Mouse (Mus musculus) embryonic facial prominence, embryonic 14.5 days (tissue): ENCODE measurements around the gene Rfk. TPM values are rescaled to one million over a fixed set of nuclear protein-coding genes. Genes with fewer than 3 reads are reported as not detected.
A peak's percentile ranks its signal among the peaks of the same experiment; 100 is the strongest.

ENCODE experiments used
- ATAC-seq: fragments of 200-750 bp; cut with Nextera tagmentation; 2 replicates; pipeline ENCODE4 v1.8.0; 2017; ENCODE audit warnings: low read depth, moderate number of reproducible peaks, moderate TSS enrichment
- DNase-seq: peaks from one replicate; pipeline ENCODE4 v3.0.0-alpha.2; 2015; ENCODE audit warnings: low spot score
- H3K27ac ChIP-seq: fragments of 300-500 bp; sonication (generic); replicated peaks from 2 replicates; pipeline ENCODE4 v1.5.1; 2014; ENCODE audit warnings: low read depth, mild to moderate bottlenecking, low read length, moderate library complexity
- H3K27me3 ChIP-seq: fragments of 300-500 bp; sonication (generic); replicated peaks from 2 replicates; pipeline ENCODE4 v1.6.1; 2014; ENCODE audit warnings: low read length; ENCODE audit not compliant: control insufficient read depth, insufficient read depth
- H3K36me3 ChIP-seq: fragments of 300-500 bp; sonication (generic); 2 replicates; pipeline ENCODE4 v1.6.1; 2014; ENCODE audit warnings: low read length, mixed read lengths; ENCODE audit not compliant: control insufficient read depth, insufficient read depth
- H3K4me1 ChIP-seq: fragments of 300-500 bp; sonication (generic); 2 replicates; pipeline ENCODE4 v1.6.1; 2014; ENCODE audit warnings: antibody characterized with exemption, low read length; ENCODE audit not compliant: control insufficient read depth, insufficient read depth
- H3K4me2 ChIP-seq: fragments of 300-500 bp; sonication (generic); 2 replicates; pipeline ENCODE4 v1.6.1; 2014; ENCODE audit warnings: low read depth, mild to moderate bottlenecking, low read length, moderate library complexity, mixed read lengths
- H3K4me3 ChIP-seq: fragments of 300-500 bp; sonication (generic); 2 replicates; pipeline ENCODE4 v1.5.1; 2014; ENCODE audit warnings: low read depth, mild to moderate bottlenecking, low read length
- H3K9ac ChIP-seq: fragments of 300-500 bp; sonication (generic); 2 replicates; pipeline ENCODE4 v1.6.1; 2014; ENCODE audit warnings: low read depth, mild to moderate bottlenecking, low read length, moderate library complexity, mixed read lengths
- H3K9me3 ChIP-seq: fragments of 300-500 bp; sonication (generic); 2 replicates; pipeline ENCODE4 v1.6.1; 2016; ENCODE audit warnings: low read length; ENCODE audit not compliant: control insufficient read depth
- WGBS: fragments of 180-500 bp; shearing (Covaris S2); extraction: QIAGEN DNeasy Blood & Tissue Kit; methylation state at CpG from one replicate; pipeline ENCODE4 v1.1.7; 2014; 5-methylcytosine and 5-hydroxymethylcytosine counted together
- polyA plus RNA-seq: library from polyadenylated mRNA; unstranded; fragments of >200 nt; fragmentation: Nextera tagmentation; extraction: Ambion mirVana; gene quantifications from 2 replicates; pipeline ENCODE4 v1.2.1, GENCODE M21; 2014

Rfk gene
- polyA plus RNA-seq = 64.7 and 68.8 TPM in 2 replicates

DNA sequence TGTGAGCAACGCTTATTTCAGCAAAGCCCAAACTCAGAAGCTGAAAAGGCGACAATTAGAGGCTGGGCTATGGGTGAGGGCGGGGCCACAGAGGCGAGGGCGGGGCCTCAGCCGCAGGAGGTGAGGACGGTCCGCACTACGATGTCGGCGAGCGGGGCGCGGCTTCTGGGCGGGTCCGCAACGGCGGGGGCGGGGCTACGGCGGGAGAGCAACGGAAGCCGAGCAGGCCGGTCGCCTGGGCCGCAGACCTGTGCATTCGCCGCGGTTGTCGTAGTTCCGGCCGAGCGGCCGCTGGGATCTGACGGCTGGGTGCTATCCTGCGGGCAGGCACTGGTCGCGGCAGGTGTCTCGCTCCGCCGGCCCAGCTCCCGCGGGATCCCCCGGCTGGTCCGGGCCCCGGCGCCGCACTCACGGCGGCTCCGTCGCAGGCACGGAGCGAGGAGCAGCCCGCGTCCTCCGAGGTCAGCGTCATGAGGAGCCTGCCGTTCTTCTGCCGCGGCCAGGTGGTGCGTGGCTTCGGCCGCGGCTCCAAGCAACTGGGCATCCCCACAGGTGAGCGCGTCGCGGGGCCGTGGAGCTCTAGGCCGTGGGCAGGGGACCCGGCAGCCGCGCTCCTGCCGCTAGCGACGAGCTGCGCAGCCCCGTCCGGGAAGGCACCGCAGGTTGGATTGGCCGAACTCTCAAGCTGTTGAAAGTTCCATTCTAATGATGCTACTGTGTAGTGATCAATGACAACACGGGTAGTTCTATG, at the start of gene Rfk:
Gene Rfk (plus strand): TSS at position 203 of the 751 bp plus-strand sequence.
- H3K9ac ChIP-seq = peak within 1 kb of the TSS; percentile 90
- H3K27ac ChIP-seq = peak within 1 kb of the TSS; percentile 65
- ATAC-seq = peak; percentile 97
- peaks cover 8% of the 10 kb centered on the region for H3K4me1 ChIP-seq
- peak within 1 kb of the TSS; percentile 91 for H3K4me3 ChIP-seq
- peak; percentile 94 for DNase-seq
- H3K4me2 ChIP-seq = peak within 1 kb of the TSS; percentile 55
- H3K9me3 ChIP-seq = no peaks in the 10 kb centered on the region
- under 1% methylated on average over 45 of the region's 83 CpGs for WGBS
- H3K36me3 ChIP-seq = peaks cover 22% of the 10 kb centered on the region
- no peaks in the 10 kb centered on the region for H3K27me3 ChIP-seq

DNA sequence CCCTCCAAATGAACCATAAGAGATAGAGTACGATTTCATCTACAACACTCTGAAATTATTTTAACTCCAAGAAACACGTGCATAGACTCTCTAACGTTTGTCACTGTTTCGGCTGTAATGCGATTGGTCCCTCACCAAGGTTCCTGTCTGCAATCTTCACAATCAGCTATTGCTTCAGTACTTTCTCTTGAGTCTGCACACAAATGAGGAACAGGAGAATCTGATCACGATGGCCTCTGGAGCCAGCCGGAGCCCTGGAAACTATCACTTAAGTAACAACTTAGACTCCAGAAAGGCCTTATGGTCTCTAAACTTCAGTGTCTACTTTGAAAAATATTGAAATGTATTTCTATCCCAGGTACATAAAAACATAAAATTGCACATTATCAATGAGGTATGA, 49.0 kb upstream of the Rfk start:
- H3K4me3 ChIP-seq = no peak overlapping the region
- no peaks in the 10 kb centered on the region for H3K36me3 ChIP-seq
- H3K27ac ChIP-seq = no peak overlapping the region
- DNase-seq (no peak), ATAC-seq (no peak)
- no peak overlapping the region for H3K9ac ChIP-seq
- H3K27me3 ChIP-seq = no peaks in the 10 kb centered on the region
- no peaks in the 10 kb centered on the region for H3K4me1 ChIP-seq
- H3K9me3 ChIP-seq = no peaks in the 10 kb centered on the region
- WGBS = 80% methylated on average over 7 of the region's 7 CpGs
- no peak overlapping the region for H3K4me2 ChIP-seq

DNA sequence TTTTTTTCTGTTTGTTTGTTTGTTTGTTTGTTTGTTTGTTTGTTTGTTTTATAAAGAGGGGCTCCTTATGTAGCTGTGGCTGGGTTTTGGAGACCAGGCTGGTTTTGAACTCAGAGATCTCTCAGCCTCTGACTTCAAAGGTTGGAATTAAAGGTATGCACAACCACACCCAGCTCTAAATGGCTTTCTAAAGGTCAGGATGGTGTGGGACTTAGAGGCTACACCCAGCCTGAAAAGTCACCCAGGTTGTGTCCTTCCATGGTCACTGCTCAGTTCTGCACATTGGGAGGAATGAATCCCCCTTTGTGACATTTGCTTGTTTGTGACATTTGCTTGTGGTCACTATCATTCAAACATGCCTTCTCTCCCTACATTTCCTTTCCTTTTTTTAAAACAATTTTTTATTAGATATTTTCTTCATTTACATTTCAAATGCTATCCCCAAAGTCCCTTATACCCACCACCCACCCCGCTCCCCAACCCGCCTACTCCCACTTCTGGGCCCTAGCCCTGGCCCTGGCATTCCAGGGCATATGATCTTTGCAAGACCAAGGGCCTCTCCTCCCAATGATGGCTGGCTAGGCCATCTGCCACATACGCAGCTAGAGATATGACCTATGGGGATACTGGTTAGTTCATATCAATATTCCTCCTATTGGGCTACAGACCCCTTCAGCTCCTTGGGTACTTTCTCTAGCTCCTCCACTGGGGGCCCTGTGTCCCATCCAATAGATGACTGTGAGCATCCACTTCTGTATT, 46.9 kb upstream of the Rfk start:
- no peaks in the 10 kb centered on the region for H3K9me3 ChIP-seq
- DNase-seq (no peak), ATAC-seq (no peak)
- no peaks in the 10 kb centered on the region for H3K27me3 ChIP-seq
- H3K4me3 ChIP-seq = no peak overlapping the region
- no peak overlapping the region for H3K9ac ChIP-seq
- H3K4me2 ChIP-seq = no peak overlapping the region
- no peak overlapping the region for H3K27ac ChIP-seq
- WGBS = 98% methylated on average over 3 of the region's 3 CpGs
- no peaks in the 10 kb centered on the region for H3K4me1 ChIP-seq
- H3K36me3 ChIP-seq = no peaks in the 10 kb centered on the region

DNA sequence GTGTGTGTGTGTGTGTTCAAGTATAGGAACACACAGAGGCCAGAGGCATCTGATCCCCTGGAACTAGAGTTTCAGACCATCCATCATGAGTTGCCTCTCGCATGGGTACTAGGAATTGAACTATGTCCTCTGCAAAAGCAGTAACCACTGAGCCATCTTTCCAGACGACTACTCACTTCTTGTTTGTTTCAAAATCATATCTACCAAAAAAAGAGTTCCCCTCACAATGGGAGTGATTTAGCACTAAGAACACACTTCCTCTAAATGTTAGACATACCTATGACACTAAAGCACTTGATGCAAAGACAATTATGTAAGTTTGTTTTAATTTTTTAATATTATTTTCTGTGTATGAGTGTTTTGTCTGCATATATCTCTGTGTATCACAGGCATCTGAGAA, 46.0 kb upstream of the Rfk start:
- Histone ChIP-seq H3K27me3 (no peaks in the 10 kb centered on the region), H3K4me3 (no peak overlapping the region), H3K36me3 (no peaks in the 10 kb centered on the region), H3K9ac (no peak overlapping the region), H3K4me2 (no peak overlapping the region), H3K4me1 (no peaks in the 10 kb centered on the region), H3K27ac (no peak overlapping the region), H3K9me3 (no peaks in the 10 kb centered on the region)
- 95% methylated on average over 2 of the region's 2 CpGs for WGBS
- ATAC-seq (no peak), DNase-seq (no peak)

DNA sequence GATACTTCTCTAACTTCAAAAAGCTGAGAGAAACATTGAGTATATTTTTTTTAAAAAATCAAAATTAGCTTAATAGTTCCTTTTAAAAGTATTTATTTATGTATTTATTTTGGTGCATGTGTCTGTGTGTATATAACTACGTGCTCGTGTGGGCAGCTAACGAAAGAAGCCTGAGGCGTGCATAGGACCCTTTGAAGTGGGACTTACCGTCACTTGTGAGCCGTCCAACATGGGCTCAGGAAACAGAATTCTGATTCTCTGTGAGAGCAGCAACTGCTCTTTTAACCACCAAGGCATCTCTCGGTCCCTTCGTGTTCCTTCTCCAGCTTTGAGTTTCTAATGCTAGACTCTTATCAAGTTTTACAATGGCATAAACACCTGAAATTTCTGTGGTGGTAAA, 40.1 kb upstream of the Rfk start:
- Histone ChIP-seq H3K4me3 (no peak overlapping the region), H3K9ac (no peak overlapping the region), H3K4me1 (no peaks in the 10 kb centered on the region; the same call in 1 of the 2 replicates), H3K4me2 (no peak overlapping the region), H3K36me3 (no peaks in the 10 kb centered on the region), H3K27ac (no peak overlapping the region), H3K27me3 (0 out of 2 replicates have a peak, but pooled peaks cover 9% of the 10 kb centered on the region), H3K9me3 (no peaks in the 10 kb centered on the region)
- ATAC-seq = no peak
- 69% methylated on average over 8 of the region's 8 CpGs for WGBS
- DNase-seq = no peak

DNA sequence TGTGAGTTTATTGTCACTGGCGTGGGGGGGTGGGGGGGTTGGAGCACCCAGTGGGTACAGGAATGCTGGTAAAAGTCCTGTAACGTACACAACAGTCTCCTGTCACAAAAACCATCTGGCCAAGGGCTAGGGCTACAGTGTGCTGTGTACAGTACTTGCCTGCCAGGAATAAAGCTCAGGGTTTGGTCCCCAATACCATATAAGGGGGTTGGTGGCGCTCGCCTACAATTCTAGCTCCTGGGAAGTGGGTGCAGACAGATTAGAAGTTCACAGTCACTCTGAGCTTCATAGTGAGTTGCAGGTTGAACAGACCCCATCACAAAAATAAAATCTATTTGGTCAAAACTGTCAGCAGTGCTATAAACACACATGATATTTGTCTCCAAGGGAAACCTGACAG, 39.5 kb upstream of the Rfk start:
- DNase-seq (no peak), ATAC-seq (no peak)
- Histone ChIP-seq H3K36me3 (no peaks in the 10 kb centered on the region), H3K9me3 (no peaks in the 10 kb centered on the region), H3K9ac (no peak overlapping the region), H3K27ac (no peak overlapping the region), H3K27me3 (0 out of 2 replicates have a peak, but pooled peaks cover 9% of the 10 kb centered on the region), H3K4me2 (peak overlapping the region; percentile 83; the same call in 1 of the 2 replicates), H3K4me1 (no peaks in the 10 kb centered on the region; the same call in 1 of the 2 replicates), H3K4me3 (no peak overlapping the region)
- WGBS = 67% methylated on average over 4 of the region's 4 CpGs

DNA sequence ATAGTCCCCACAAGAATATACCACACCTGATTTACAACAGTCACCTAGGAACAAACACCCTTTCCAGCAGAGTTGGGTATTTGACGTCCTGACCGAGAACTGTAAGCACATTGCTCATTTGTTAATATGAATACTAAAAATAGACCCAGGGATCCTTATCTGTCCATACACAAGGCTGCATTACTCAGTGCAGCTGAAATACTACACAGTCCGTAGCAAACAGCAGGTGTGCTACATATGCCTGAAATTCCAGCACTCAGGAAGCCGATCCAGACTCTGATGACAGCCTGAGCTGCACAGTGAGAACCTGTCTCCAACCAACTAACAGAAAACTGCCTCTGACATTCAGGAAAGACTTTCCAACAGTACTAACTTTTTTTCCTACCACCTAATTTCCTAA, 39.0 kb upstream of the Rfk start:
- Histone ChIP-seq H3K4me1 (no peaks in the 10 kb centered on the region; the same call in 1 of the 2 replicates), H3K27me3 (0 out of 2 replicates have a peak, but pooled peaks cover 9% of the 10 kb centered on the region), H3K9me3 (no peaks in the 10 kb centered on the region), H3K36me3 (no peaks in the 10 kb centered on the region), H3K27ac (no peak overlapping the region), H3K4me2 (peak overlapping the region; percentile 83), H3K9ac (no peak overlapping the region), H3K4me3 (no peak overlapping the region)
- ATAC-seq (no peak), DNase-seq (no peak)
- 41% methylated on average over 4 of the region's 4 CpGs for WGBS

DNA sequence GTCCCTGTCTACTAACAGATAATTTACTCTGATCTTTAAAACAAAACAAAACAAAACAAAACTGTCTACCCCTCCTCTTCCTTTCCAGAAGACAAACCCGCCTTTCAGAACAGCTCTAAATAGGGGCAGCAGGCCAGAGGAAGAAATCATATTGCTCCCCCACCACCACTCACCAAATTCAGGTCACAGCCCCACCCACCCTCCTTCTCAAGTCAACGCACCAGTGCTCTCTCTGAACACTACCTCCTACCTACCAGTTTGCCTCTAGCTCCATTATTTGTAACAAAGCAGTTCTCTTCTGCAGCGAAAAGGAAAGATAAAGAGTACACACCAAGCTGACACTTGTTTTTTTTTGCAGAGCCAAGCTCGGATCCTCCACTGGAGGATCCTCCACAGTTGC, 38.5 kb upstream of the Rfk start:
- 28% methylated on average over 4 of the region's 4 CpGs for WGBS

More for the DNA sequence above, 38.5 kb upstream of the Rfk start:
- H3K4me1 ChIP-seq = no peaks in the 10 kb centered on the region; the same call in 1 of the 2 replicates
- H3K36me3 ChIP-seq = no peaks in the 10 kb centered on the region
- no peak for ATAC-seq
- H3K4me3 ChIP-seq = peak overlapping the region; percentile 48
- H3K9ac ChIP-seq = peak overlapping the region; percentile 51; the same call in 1 of the 2 replicates
- no peak overlapping the region for H3K27ac ChIP-seq
- H3K4me2 ChIP-seq = peak overlapping the region; percentile 83
- 0 out of 2 replicates have a peak, but pooled peaks cover 9% of the 10 kb centered on the region for H3K27me3 ChIP-seq
- H3K9me3 ChIP-seq = no peaks in the 10 kb centered on the region
- DNase-seq = no peak
